Mouse (Mus musculus) liver, embryonic 13.5 days (tissue): ENCODE results near the gene Syf2. TPM values are rescaled to one million over a fixed set of nuclear protein-coding genes. Genes with fewer than 3 reads are reported as not detected.
A peak's percentile ranks its signal among the peaks of the same experiment; 100 is the strongest.
"Not testable (repeated sequence)": the region's sequence is repeated elsewhere in the genome, so short reads cannot be mapped to it uniquely, and the experiment has no call there.

Experiments used
- ATAC-seq: fragments of 200-750 bp; cut with Nextera tagmentation; 2 replicates; pipeline ENCODE4 v1.8.0; 2017; ENCODE audit warnings: low read depth, mild to moderate bottlenecking, moderate number of reproducible peaks, moderate library complexity
- DNase-seq: peaks from one replicate; pipeline ENCODE4 v3.0.0; 2022
- H3K27ac ChIP-seq: fragments of 300-500 bp; sonication (generic); 2 replicates; pipeline ENCODE4 v1.5.1; 2015; ENCODE audit warnings: moderate library complexity, mild to moderate bottlenecking, inconsistent platforms
- H3K27me3 ChIP-seq: fragments of 300-500 bp; sonication (generic); 2 replicates; pipeline ENCODE4 v1.6.1; 2015; ENCODE audit warnings: mild to moderate bottlenecking, inconsistent platforms
- H3K36me3 ChIP-seq: fragments of 300-500 bp; sonication (generic); 2 replicates; pipeline ENCODE4 v1.6.1; 2015; ENCODE audit warnings: mild to moderate bottlenecking, inconsistent platforms
- H3K4me1 ChIP-seq: fragments of 300-500 bp; sonication (generic); replicated peaks from 2 replicates; pipeline ENCODE4 v1.6.1; 2015; ENCODE audit warnings: inconsistent platforms
- H3K4me2 ChIP-seq: fragments of 300-500 bp; sonication (generic); 2 replicates; pipeline ENCODE4 v1.6.1; 2015; ENCODE audit warnings: inconsistent platforms, mild to moderate bottlenecking, moderate library complexity
- H3K4me3 ChIP-seq: fragments of 300-500 bp; sonication (generic); replicated peaks from 2 replicates; pipeline ENCODE4 v1.5.1; 2015; ENCODE audit warnings: mild to moderate bottlenecking, inconsistent platforms
- H3K9ac ChIP-seq: fragments of 300-500 bp; sonication (generic); 2 replicates; pipeline ENCODE4 v1.6.1; 2015; ENCODE audit warnings: mild to moderate bottlenecking, inconsistent platforms
- H3K9me3 ChIP-seq: fragments of 300-500 bp; sonication (generic); replicated peaks from 2 replicates; pipeline ENCODE4 v1.6.1; 2016; ENCODE audit warnings: inconsistent platforms
- WGBS: fragments of 180-500 bp; shearing (Covaris S2); methylation state at CpG from one replicate; pipeline ENCODE4 v1.1.7; 2015; ENCODE audit not compliant: insufficient replicate concordance; 5-methylcytosine and 5-hydroxymethylcytosine counted together
- polyA plus RNA-seq: library from polyadenylated mRNA; unstranded; fragments of >200 nt; fragmentation: Nextera tagmentation; extraction: Ambion mirVana; gene quantifications from 2 replicates; pipeline ENCODE4 v1.2.1, GENCODE M21; 2015

Gene Syf2
- polyA plus RNA-seq: 61.7 and 77.5 TPM in 2 replicates

- under 1% methylated on average over 68 of the region's 68 CpGs for WGBS
- H3K4me1 ChIP-seq: peaks cover 65% of the 10 kb centered on the region
Observed at GRCm38 (mm10) chr4:134930684-134931481, at the start of gene Syf2. TSS of gene Syf2 (plus strand) at chr4:134930898.

DNA sequence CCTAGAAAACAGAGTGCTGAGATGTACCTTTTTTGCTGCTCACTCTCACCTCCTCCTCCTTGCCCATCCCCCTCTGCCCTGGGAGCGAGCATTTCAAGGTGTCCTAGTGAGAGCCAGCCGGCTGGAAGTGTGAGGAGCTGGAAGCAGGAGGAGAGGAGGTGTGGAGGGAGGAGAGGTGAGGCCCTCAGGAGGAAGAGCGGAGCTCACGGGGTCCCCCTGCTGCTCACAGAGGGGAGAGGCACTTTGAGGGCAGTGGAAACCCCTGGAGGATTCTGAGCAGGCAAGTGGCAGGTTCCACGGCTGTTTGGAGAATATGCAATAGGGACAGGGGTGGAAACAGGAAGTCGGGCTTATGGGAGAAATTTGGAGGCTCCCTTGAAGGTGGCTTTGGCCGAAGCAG is 47.4 kb upstream of the Syf2 start:
- Histone ChIP-seq H3K4me2 (no peak overlapping the region), H3K36me3 (peaks cover 97% of the 10 kb centered on the region), H3K27me3 (no peaks in the 10 kb centered on the region), H3K9me3 (no peaks in the 10 kb centered on the region), H3K4me3 (no peak overlapping the region), H3K9ac (no peak overlapping the region), H3K27ac (no peak overlapping the region), H3K4me1 (peaks cover 25% of the 10 kb centered on the region)
- WGBS: 28% methylated on average over 7 of the region's 7 CpGs
- ATAC-seq: peak; percentile 37; the same call in 1 of the 2 replicates
- no peak for DNase-seq

More at GRCm38 (mm10) chr4:134930684-134931481, at the start of gene Syf2:
- Histone ChIP-seq H3K27ac (peak within 1 kb of the TSS; percentile 98), H3K4me3 (peak within 1 kb of the TSS; percentile 98), H3K9me3 (no peaks in the 10 kb centered on the region), H3K4me2 (peak within 1 kb of the TSS; percentile 80), H3K27me3 (no peaks in the 10 kb centered on the region), H3K9ac (peak within 1 kb of the TSS; percentile 93), H3K36me3 (peaks cover 79% of the 10 kb centered on the region)
- ATAC-seq: peak; percentile 96
- peak; percentile 86 for DNase-seq

- H3K27ac ChIP-seq: no peak overlapping the region
- H3K27me3 ChIP-seq: no peaks in the 10 kb centered on the region
- WGBS: 82% methylated on average over 10 of the region's 10 CpGs
- H3K36me3 ChIP-seq: peaks cover 97% of the 10 kb centered on the region
- no peak for DNase-seq
- H3K4me3 ChIP-seq: no peak overlapping the region
- ATAC-seq: no peak
- H3K9ac ChIP-seq: no peak overlapping the region
- no peaks in the 10 kb centered on the region for H3K9me3 ChIP-seq
- no peak overlapping the region for H3K4me2 ChIP-seq
- peaks cover 19% of the 10 kb centered on the region for H3K4me1 ChIP-seq
Observed at GRCm38 (mm10) chr4:134883808-134884207, 46.9 kb upstream of the Syf2 start.

GRCm38 (mm10) chr4:134884364-134884763 is 46.3 kb upstream of the Syf2 start:
- ATAC-seq (no peak), DNase-seq (no peak)
- Histone ChIP-seq H3K36me3 (peaks cover 97% of the 10 kb centered on the region), H3K27me3 (no peaks in the 10 kb centered on the region), H3K27ac (no peak overlapping the region), H3K9me3 (no peaks in the 10 kb centered on the region), H3K4me1 (peaks cover 14% of the 10 kb centered on the region), H3K4me3 (no peak overlapping the region), H3K9ac (no peak overlapping the region), H3K4me2 (no peak overlapping the region)
- 90% methylated on average over 4 of the region's 4 CpGs for WGBS

GRCm38 (mm10) chr4:134892096-134892495 is 38.6 kb upstream of the Syf2 start:
- ATAC-seq: no peak
- 78% methylated on average over 6 of the region's 6 CpGs for WGBS
- H3K4me1 ChIP-seq: no peaks in the 10 kb centered on the region

DNA sequence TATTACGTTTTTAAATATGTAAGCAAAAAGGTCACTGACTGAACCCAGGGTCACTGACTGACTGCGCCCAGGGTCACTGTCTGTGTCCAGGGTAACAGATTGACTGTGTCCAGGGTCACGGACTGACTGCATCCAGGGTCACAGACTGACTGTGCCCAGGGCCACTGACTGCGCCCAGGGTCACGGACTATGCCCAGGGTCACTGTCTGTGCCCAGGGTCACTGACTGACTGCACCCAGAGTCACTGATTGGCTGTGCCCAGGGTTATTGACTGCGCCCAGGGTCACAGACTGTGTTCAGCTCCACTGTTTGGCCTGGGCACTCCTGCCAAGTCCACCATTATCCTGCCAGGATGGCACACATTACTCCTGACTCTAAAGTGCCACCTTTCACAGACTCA is 33.4 kb upstream of the Syf2 start:
- H3K36me3 ChIP-seq: peaks cover 100% of the 10 kb centered on the region
- ATAC-seq: peak; percentile 30; the same call in 1 of the 2 replicates
- 92% methylated on average over 6 of the region's 6 CpGs for WGBS

More at GRCm38 (mm10) chr4:134892096-134892495, 38.6 kb upstream of the Syf2 start:
- Histone ChIP-seq H3K27me3 (no peaks in the 10 kb centered on the region), H3K9ac (no peak overlapping the region), H3K27ac (no peak overlapping the region), H3K4me3 (no peak overlapping the region), H3K36me3 (peaks cover 100% of the 10 kb centered on the region), H3K4me2 (no peak overlapping the region), H3K9me3 (no peaks in the 10 kb centered on the region)
- no peak for DNase-seq

GRCm38 (mm10) chr4:134901126-134901525 is 29.6 kb upstream of the Syf2 start:
- no peaks in the 10 kb centered on the region for H3K9me3 ChIP-seq
- 87% methylated on average over 8 of the region's 8 CpGs for WGBS
- peaks cover 99% of the 10 kb centered on the region for H3K36me3 ChIP-seq
- H3K27ac ChIP-seq: no peak overlapping the region
- no peaks in the 10 kb centered on the region for H3K4me1 ChIP-seq
- no peak overlapping the region for H3K9ac ChIP-seq
- H3K4me2 ChIP-seq: no peak overlapping the region
- no peaks in the 10 kb centered on the region for H3K27me3 ChIP-seq
- no peak overlapping the region for H3K4me3 ChIP-seq
- no peak for DNase-seq
- ATAC-seq: no peak

More for the DNA sequence above, 33.4 kb upstream of the Syf2 start:
- H3K4me1 ChIP-seq: no peaks in the 10 kb centered on the region
- H3K4me2 ChIP-seq: no peak overlapping the region
- H3K4me3 ChIP-seq: no peak overlapping the region
- DNase-seq: no peak
- no peaks in the 10 kb centered on the region for H3K27me3 ChIP-seq
- no peak overlapping the region for H3K27ac ChIP-seq
- H3K9ac ChIP-seq: no peak overlapping the region
- H3K9me3 ChIP-seq: no peaks in the 10 kb centered on the region

DNA sequence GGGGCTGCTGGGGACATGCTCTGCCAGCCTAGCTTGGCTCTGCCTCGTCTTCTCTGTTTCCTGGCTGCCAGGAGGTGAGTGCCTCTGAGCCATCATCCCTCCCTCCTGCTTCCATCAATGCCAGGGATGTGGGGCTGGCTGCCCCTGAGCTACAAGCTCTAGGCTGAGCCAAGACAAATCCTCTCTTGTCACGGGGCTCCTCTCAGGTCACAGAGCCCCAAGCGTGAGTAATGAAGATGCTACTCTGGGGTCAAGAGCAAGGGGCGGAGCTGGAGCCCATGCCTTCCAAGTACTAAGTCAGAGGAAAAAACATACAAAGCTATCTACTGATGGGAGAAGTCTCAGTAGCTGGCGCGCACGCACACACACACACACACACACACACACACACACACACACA is 27.7 kb upstream of the Syf2 start:
- H3K9me3 ChIP-seq: no peaks in the 10 kb centered on the region
- no peak for ATAC-seq
- no peak overlapping the region for H3K4me2 ChIP-seq
- H3K27ac ChIP-seq: no peak overlapping the region
- H3K9ac ChIP-seq: no peak overlapping the region
- 77% methylated on average over 7 of the region's 7 CpGs for WGBS
- no peaks in the 10 kb centered on the region for H3K27me3 ChIP-seq
- H3K36me3 ChIP-seq: peaks cover 98% of the 10 kb centered on the region
- H3K4me3 ChIP-seq: no peak overlapping the region
- DNase-seq: no peak
- H3K4me1 ChIP-seq: peaks cover 6% of the 10 kb centered on the region

DNA sequence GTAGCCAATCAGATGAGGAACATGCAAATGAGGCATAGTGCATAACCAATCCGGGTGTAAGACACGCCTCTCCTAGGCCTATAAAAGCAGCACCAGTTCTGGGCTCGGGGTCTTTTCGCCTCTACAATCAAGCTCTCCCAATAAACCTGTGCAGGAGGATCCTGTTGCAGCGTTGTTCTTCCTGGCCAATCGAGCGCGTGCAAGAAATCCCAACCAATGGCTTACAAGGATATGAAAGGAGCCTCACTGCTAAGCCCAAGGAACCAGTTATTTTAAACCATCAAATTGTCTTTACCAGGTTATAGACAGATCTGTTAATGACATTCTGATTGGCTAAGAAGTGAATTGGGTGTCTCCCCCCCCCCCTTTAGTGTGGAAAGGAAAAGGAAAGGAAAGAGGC is 19.3 kb upstream of the Syf2 start:
- not testable (repeated sequence) for DNase-seq, H3K9ac ChIP-seq, ATAC-seq, H3K4me3 ChIP-seq, H3K4me2 ChIP-seq, H3K9me3 ChIP-seq, H3K27ac ChIP-seq, H3K27me3 ChIP-seq
- peaks cover 67% of the 10 kb centered on the region for H3K36me3 ChIP-seq
- 95% methylated on average over 6 of the region's 8 CpGs for WGBS
- peaks cover 36% of the 10 kb centered on the region for H3K4me1 ChIP-seq

- peaks cover 47% of the 10 kb centered on the region for H3K36me3 ChIP-seq
- peak overlapping the region; percentile 94 for H3K9ac ChIP-seq
- peak; percentile 74 for DNase-seq
- no peaks in the 10 kb centered on the region; the same call in 1 of the 2 replicates for H3K9me3 ChIP-seq
- peak overlapping the region; percentile 91 for H3K4me3 ChIP-seq
- H3K4me2 ChIP-seq: peak overlapping the region; percentile 89
- H3K27ac ChIP-seq: peak overlapping the region; percentile 100
- ATAC-seq: no peak
- peaks cover 49% of the 10 kb centered on the region for H3K4me1 ChIP-seq
- no peaks in the 10 kb centered on the region for H3K27me3 ChIP-seq
- WGBS: 23% methylated on average over 3 of the region's 3 CpGs
Observed at GRCm38 (mm10) chr4:134913413-134913812, 17.3 kb upstream of the Syf2 start.

DNA sequence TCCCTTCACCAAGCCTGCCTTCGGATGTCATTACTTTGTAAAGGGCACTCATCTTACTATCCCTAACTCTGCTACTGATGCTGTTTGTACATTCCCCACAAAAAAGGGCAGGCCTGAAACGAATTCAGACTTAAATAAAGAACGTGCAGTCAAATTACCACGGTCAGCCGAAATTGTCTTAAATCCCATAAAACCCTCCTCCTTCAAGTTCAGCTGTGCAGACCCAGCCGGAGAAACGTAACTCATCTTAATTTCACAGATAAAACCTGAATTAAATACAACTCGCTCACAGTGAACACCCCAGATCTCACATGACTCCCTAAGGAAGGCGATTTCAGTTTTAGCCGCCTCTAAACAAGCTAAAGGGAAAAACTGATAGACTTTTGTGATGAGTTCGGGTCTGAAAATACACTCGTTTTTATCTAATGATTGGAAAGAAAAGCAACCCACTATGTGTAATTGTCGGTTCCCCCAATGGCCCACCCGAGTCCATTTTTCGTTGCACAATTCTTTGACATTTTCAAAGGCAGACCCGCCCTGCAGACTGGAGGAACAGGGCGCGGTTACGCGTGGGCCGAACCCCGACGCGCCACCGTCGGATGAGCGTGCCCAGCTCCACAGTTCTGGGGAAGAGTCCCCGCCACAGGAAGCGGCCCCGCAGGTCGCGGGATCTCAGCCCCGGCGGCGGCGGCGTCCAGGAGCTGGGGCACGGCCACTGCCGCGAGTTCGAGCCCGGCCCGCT is 16.4 kb upstream of the Syf2 start:
- peaks cover 58% of the 10 kb centered on the region for H3K4me1 ChIP-seq
- no peaks in the 10 kb centered on the region for H3K27me3 ChIP-seq
- peak overlapping the region; percentile 91 for H3K4me3 ChIP-seq
- H3K4me2 ChIP-seq: peak overlapping the region; percentile 89
- peaks cover 39% of the 10 kb centered on the region for H3K36me3 ChIP-seq
- peak overlapping the region; percentile 94 for H3K9ac ChIP-seq
- peak; percentile 80 for ATAC-seq
- no peak for DNase-seq
- H3K27ac ChIP-seq: peak overlapping the region; percentile 100
- WGBS: under 1% methylated on average over 43 of the region's 43 CpGs
- no peaks in the 10 kb centered on the region; the same call in 1 of the 2 replicates for H3K9me3 ChIP-seq
